Mouse (Mus musculus) hindbrain, embryonic 10.5 days (tissue): ENCODE results near the gene Prl5a1. TPM values are rescaled to one million over a fixed set of nuclear protein-coding genes. Genes with fewer than 3 reads are reported as not detected.

Source experiments
- DNase-seq: peaks from one replicate; pipeline ENCODE4 v3.0.0-alpha.2; 2017; ENCODE audit warnings: low spot score
- H3K27ac ChIP-seq: fragments of 300-500 bp; sonication (generic); 2 replicates; pipeline ENCODE4 v1.5.1; 2016; ENCODE audit warnings: mild to moderate bottlenecking, moderate library complexity
- H3K27me3 ChIP-seq: fragments of 300-500 bp; sonication (generic); 2 replicates; pipeline ENCODE4 v1.6.1; 2016; ENCODE audit warnings: mild to moderate bottlenecking; ENCODE audit not compliant: poor library complexity, insufficient read depth, severe bottlenecking
- H3K36me3 ChIP-seq: fragments of 300-500 bp; sonication (generic); 2 replicates; pipeline ENCODE4 v1.6.1; 2016; ENCODE audit warnings: mild to moderate bottlenecking, moderate library complexity
- H3K4me1 ChIP-seq: fragments of 300-500 bp; sonication (generic); replicated peaks from 2 replicates; pipeline ENCODE4 v1.6.1; 2016; ENCODE audit warnings: mild to moderate bottlenecking
- H3K4me3 ChIP-seq: fragments of 300-500 bp; sonication (generic); 2 replicates; pipeline ENCODE4 v1.5.1; 2016; ENCODE audit warnings: mild to moderate bottlenecking, moderate library complexity
- H3K9me3 ChIP-seq: fragments of 300-500 bp; sonication (generic); 2 replicates; pipeline ENCODE4 v1.6.1; 2016; ENCODE audit warnings: mild to moderate bottlenecking, moderate library complexity
- WGBS: fragments of 180-500 bp; shearing (Covaris S2); methylation state at CpG from one replicate; pipeline ENCODE4 v1.1.7; 2016; 5-methylcytosine and 5-hydroxymethylcytosine counted together
- polyA plus RNA-seq: library from polyadenylated mRNA; unstranded; fragments of >200 nt; fragmentation: Nextera tagmentation; extraction: Ambion mirVana; gene quantifications from 2 replicates; pipeline ENCODE4 v1.2.1, GENCODE M21; 2016

Gene Prl5a1
- not detected in 2 replicates for polyA plus RNA-seq

GRCm38 (mm10) chr13:28142184-28142583 lies at the start of gene Prl5a1:
Prl5a1 (plus strand) TSS chr13:28142484.
- no peaks in the 10 kb centered on the region for H3K4me1 ChIP-seq
- no peak within 1 kb of the TSS for H3K4me3 ChIP-seq
- no peaks in the 10 kb centered on the region for H3K9me3 ChIP-seq
- no peak for DNase-seq
- no peaks in the 10 kb centered on the region for H3K27me3 ChIP-seq
- no peak within 1 kb of the TSS for H3K27ac ChIP-seq
- no peaks in the 10 kb centered on the region for H3K36me3 ChIP-seq
- 91% methylated on average over 6 of the region's 6 CpGs for WGBS

GRCm38 (mm10) chr13:28096161-28096560 lies 46.1 kb upstream of the Prl5a1 start:
- DNase-seq, result no peak
- Histone ChIP-seq H3K4me3 (no peak overlapping the region), H3K27ac (no peak overlapping the region), H3K9me3 (no peaks in the 10 kb centered on the region), H3K27me3 (no peaks in the 10 kb centered on the region), H3K36me3 (no peaks in the 10 kb centered on the region), H3K4me1 (no peaks in the 10 kb centered on the region)

- WGBS, result 82% methylated on average over 3 of the region's 3 CpGs
- no peak for DNase-seq
- no peaks in the 10 kb centered on the region for H3K9me3 ChIP-seq
- no peak overlapping the region for H3K27ac ChIP-seq
- no peaks in the 10 kb centered on the region for H3K36me3 ChIP-seq
- no peak overlapping the region for H3K4me3 ChIP-seq
- no peaks in the 10 kb centered on the region for H3K27me3 ChIP-seq
- no peaks in the 10 kb centered on the region for H3K4me1 ChIP-seq
Observed at GRCm38 (mm10) chr13:28108536-28108935, 33.7 kb upstream of the Prl5a1 start.

- no peak overlapping the region for H3K27ac ChIP-seq
- no peaks in the 10 kb centered on the region for H3K4me1 ChIP-seq
- WGBS, result 92% methylated on average over 2 of the region's 2 CpGs
- H3K36me3 ChIP-seq, result no peaks in the 10 kb centered on the region
- no peaks in the 10 kb centered on the region for H3K27me3 ChIP-seq
- DNase-seq, result no peak
- H3K9me3 ChIP-seq, result no peaks in the 10 kb centered on the region
- no peak overlapping the region for H3K4me3 ChIP-seq
Observed at GRCm38 (mm10) chr13:28132781-28133180, 9.5 kb upstream of the Prl5a1 start.

- no peak overlapping the region for H3K27ac ChIP-seq
- no peaks in the 10 kb centered on the region for H3K27me3 ChIP-seq
- DNase-seq, result no peak
- H3K4me1 ChIP-seq, result no peaks in the 10 kb centered on the region
- H3K36me3 ChIP-seq, result no peaks in the 10 kb centered on the region
- no peak overlapping the region for H3K4me3 ChIP-seq
- H3K9me3 ChIP-seq, result no peaks in the 10 kb centered on the region
Observed at GRCm38 (mm10) chr13:28135790-28136189, 6.5 kb upstream of the Prl5a1 start.

Other genes with a start within 250 kb of the Prl5a1 start
- gene Prl4a1, start 126.3 kb upstream of the Prl5a1 start, polyA plus RNA-seq, result not detected in 2 replicates
- 1.8 and 3.1 TPM in 2 replicates for gene Gm11361, start 115.0 kb downstream of the Prl5a1 start, polyA plus RNA-seq